Mouse (Mus musculus): ENCODE measurements at regions not wholly inside any gene's neighbourhood (a gene's known extent, or its start where the extent isn't known, plus 50 kb on each side); places are given as distances from the start of the nearest gene placed in this dataset.

GRCm38 (mm10) chr8:49372686-49373085, 528.9 kb upstream of the Tenm3 start:
- Histone ChIP-seq H3K9me3 (no peaks in the 10 kb centered on the region), H3K27me3 (ENCODE audit: insufficient read depth, poor library complexity, severe bottlenecking) (no peaks in the 10 kb centered on the region), H3K36me3 (no peaks in the 10 kb centered on the region), H3K4me1 (replicated peaks) (no peaks in the 10 kb centered on the region), H3K4me3 (no peak overlapping the region), H3K27ac (no peak overlapping the region)
- 92% methylated on average over 9 of the region's 9 CpGs for whole genome bisulfite sequencing
- DNase-seq (ENCODE audit: low spot score): no peak

GRCm38 (mm10) chr8:49362682-49363081, 518.9 kb upstream of the Tenm3 start:
- no peak overlapping the region for H3K27ac ChIP-seq
- no peaks in the 10 kb centered on the region for H3K27me3 ChIP-seq (ENCODE audit: insufficient read depth, poor library complexity, severe bottlenecking)
- H3K9me3 ChIP-seq: no peaks in the 10 kb centered on the region
- DNase-seq (ENCODE audit: low spot score): no peak
- no peak overlapping the region for H3K4me3 ChIP-seq
- WGBS: 95% methylated on average over 2 of the region's 2 CpGs
- H3K36me3 ChIP-seq: no peaks in the 10 kb centered on the region
- H3K4me1 ChIP-seq (replicated peaks): no peaks in the 10 kb centered on the region

GRCm38 (mm10) chr8:49361443-49361842, 517.7 kb upstream of the Tenm3 start:
- 75% methylated on average over 2 of the region's 2 CpGs for WGBS
- Histone ChIP-seq H3K27me3 (ENCODE audit: insufficient read depth, poor library complexity, severe bottlenecking) (no peaks in the 10 kb centered on the region), H3K4me1 (replicated peaks) (no peaks in the 10 kb centered on the region), H3K27ac (no peak overlapping the region), H3K4me3 (no peak overlapping the region), H3K9me3 (no peaks in the 10 kb centered on the region), H3K36me3 (no peaks in the 10 kb centered on the region)
- no peak for DNase-seq (ENCODE audit: low spot score)

GRCm38 (mm10) chr8:49360121-49360520, 516.4 kb upstream of the Tenm3 start:
- DNase-seq (ENCODE audit: low spot score): no peak
- no peaks in the 10 kb centered on the region for H3K9me3 ChIP-seq

GRCm38 (mm10) chr8:49359671-49360070, 515.9 kb upstream of the Tenm3 start:
- Histone ChIP-seq H3K27me3 (ENCODE audit: insufficient read depth, poor library complexity, severe bottlenecking) (no peaks in the 10 kb centered on the region), H3K36me3 (no peaks in the 10 kb centered on the region), H3K4me1 (replicated peaks) (no peaks in the 10 kb centered on the region), H3K4me3 (no peak overlapping the region), H3K9me3 (no peaks in the 10 kb centered on the region), H3K27ac (no peak overlapping the region)
- WGBS: 84% methylated on average over 9 of the region's 9 CpGs
- DNase-seq (ENCODE audit: low spot score): no peak

More at GRCm38 (mm10) chr8:49360121-49360520, 516.4 kb upstream of the Tenm3 start:
- WGBS: 81% methylated on average over 4 of the region's 4 CpGs
- H3K27me3 ChIP-seq (ENCODE audit: insufficient read depth, poor library complexity, severe bottlenecking): no peaks in the 10 kb centered on the region
- H3K27ac ChIP-seq: no peak overlapping the region
- no peaks in the 10 kb centered on the region for H3K4me1 ChIP-seq (replicated peaks)
- H3K4me3 ChIP-seq: no peak overlapping the region
- H3K36me3 ChIP-seq: no peaks in the 10 kb centered on the region

GRCm38 (mm10) chr8:49348602-49349001, 504.9 kb upstream of the Tenm3 start:
- H3K27ac ChIP-seq: no peak overlapping the region
- H3K4me1 ChIP-seq (replicated peaks): no peaks in the 10 kb centered on the region
- no peak for DNase-seq (ENCODE audit: low spot score)
- no peak overlapping the region for H3K4me3 ChIP-seq
- H3K9me3 ChIP-seq: no peaks in the 10 kb centered on the region
- H3K27me3 ChIP-seq (ENCODE audit: insufficient read depth, poor library complexity, severe bottlenecking): no peaks in the 10 kb centered on the region
- 86% methylated on average over 3 of the region's 3 CpGs for WGBS
- H3K36me3 ChIP-seq: no peaks in the 10 kb centered on the region

GRCm38 (mm10) chr8:49338716-49339115, 495.0 kb upstream of the Tenm3 start:
- no peaks in the 10 kb centered on the region for H3K36me3 ChIP-seq
- H3K27me3 ChIP-seq (ENCODE audit: insufficient read depth, poor library complexity, severe bottlenecking): no peaks in the 10 kb centered on the region
- H3K27ac ChIP-seq: no peak overlapping the region
- no peaks in the 10 kb centered on the region for H3K4me1 ChIP-seq (replicated peaks)
- no peak for DNase-seq (ENCODE audit: low spot score)
- WGBS: 93% methylated on average over 4 of the region's 4 CpGs
- no peak overlapping the region for H3K4me3 ChIP-seq
- no peaks in the 10 kb centered on the region for H3K9me3 ChIP-seq

GRCm38 (mm10) chr8:49326980-49327379, 483.2 kb upstream of the Tenm3 start:
- 94% methylated on average over 4 of the region's 4 CpGs for WGBS

GRCm38 (mm10) chr8:49321404-49321803, 477.7 kb upstream of the Tenm3 start:
- no peak overlapping the region for H3K4me3 ChIP-seq
- WGBS: 73% methylated on average over 3 of the region's 3 CpGs
- no peaks in the 10 kb centered on the region for H3K27me3 ChIP-seq (ENCODE audit: insufficient read depth, poor library complexity, severe bottlenecking)
- no peak overlapping the region for H3K27ac ChIP-seq
- no peaks in the 10 kb centered on the region for H3K9me3 ChIP-seq
- no peaks in the 10 kb centered on the region for H3K36me3 ChIP-seq
- H3K4me1 ChIP-seq (replicated peaks): no peaks in the 10 kb centered on the region
- DNase-seq (ENCODE audit: low spot score): no peak

More at GRCm38 (mm10) chr8:49326980-49327379, 483.2 kb upstream of the Tenm3 start:
- no peaks in the 10 kb centered on the region for H3K36me3 ChIP-seq
- no peaks in the 10 kb centered on the region for H3K9me3 ChIP-seq
- no peak overlapping the region for H3K4me3 ChIP-seq
- H3K4me1 ChIP-seq (replicated peaks): no peaks in the 10 kb centered on the region
- no peaks in the 10 kb centered on the region for H3K27me3 ChIP-seq (ENCODE audit: insufficient read depth, poor library complexity, severe bottlenecking)
- DNase-seq (ENCODE audit: low spot score): no peak
- H3K27ac ChIP-seq: no peak overlapping the region

GRCm38 (mm10) chr8:49313483-49314278, 469.9 kb upstream of the Tenm3 start:
- no peaks in the 10 kb centered on the region for H3K9me3 ChIP-seq
- DNase-seq (ENCODE audit: low spot score): no peak
- no peaks in the 10 kb centered on the region for H3K36me3 ChIP-seq
- no peak overlapping the region for H3K27ac ChIP-seq
- WGBS: 87% methylated on average over 10 of the region's 10 CpGs
- H3K4me1 ChIP-seq (replicated peaks): no peaks in the 10 kb centered on the region
- no peak overlapping the region for H3K4me3 ChIP-seq
- H3K27me3 ChIP-seq (ENCODE audit: insufficient read depth, poor library complexity, severe bottlenecking): no peaks in the 10 kb centered on the region

- 77% methylated on average over 5 of the region's 5 CpGs for WGBS
- Histone ChIP-seq H3K27ac (no peak overlapping the region), H3K4me1 (replicated peaks) (no peaks in the 10 kb centered on the region), H3K9me3 (no peaks in the 10 kb centered on the region), H3K4me3 (no peak overlapping the region), H3K36me3 (no peaks in the 10 kb centered on the region), H3K27me3 (ENCODE audit: insufficient read depth, poor library complexity, severe bottlenecking) (no peaks in the 10 kb centered on the region)
- DNase-seq (ENCODE audit: low spot score): no peak
These were observed 469.1 kb upstream of the Tenm3 start for GRCm38 (mm10) chr8:49312816-49313215.

- no peak for DNase-seq (ENCODE audit: low spot score)
- Histone ChIP-seq H3K27ac (no peak overlapping the region), H3K27me3 (ENCODE audit: insufficient read depth, poor library complexity, severe bottlenecking) (no peaks in the 10 kb centered on the region), H3K4me3 (no peak overlapping the region), H3K9me3 (no peaks in the 10 kb centered on the region), H3K36me3 (no peaks in the 10 kb centered on the region), H3K4me1 (replicated peaks) (peaks cover 19% of the 10 kb centered on the region)
- WGBS: 54% methylated on average over 4 of the region's 4 CpGs
These were observed 438.6 kb upstream of the Tenm3 start for GRCm38 (mm10) chr8:49282401-49282800.

GRCm38 (mm10) chr8:49281254-49281653, 437.5 kb upstream of the Tenm3 start:
- H3K9me3 ChIP-seq: no peaks in the 10 kb centered on the region
- peaks cover 19% of the 10 kb centered on the region for H3K4me1 ChIP-seq (replicated peaks)
- WGBS: 81% methylated on average over 5 of the region's 5 CpGs
- no peak overlapping the region for H3K27ac ChIP-seq
- no peaks in the 10 kb centered on the region for H3K27me3 ChIP-seq (ENCODE audit: insufficient read depth, poor library complexity, severe bottlenecking)
- no peaks in the 10 kb centered on the region for H3K36me3 ChIP-seq
- DNase-seq (ENCODE audit: low spot score): no peak
- no peak overlapping the region for H3K4me3 ChIP-seq

- H3K27me3 ChIP-seq (ENCODE audit: insufficient read depth, poor library complexity, severe bottlenecking): no peaks in the 10 kb centered on the region
- no peaks in the 10 kb centered on the region for H3K36me3 ChIP-seq
- no peak for DNase-seq (ENCODE audit: low spot score)
- no peaks in the 10 kb centered on the region; the same call in 1 of the 2 replicates for H3K4me1 ChIP-seq (replicated peaks)
- no peaks in the 10 kb centered on the region for H3K9me3 ChIP-seq
- no peak overlapping the region for H3K27ac ChIP-seq
- WGBS: 92% methylated on average over 4 of the region's 4 CpGs
- H3K4me3 ChIP-seq: no peak overlapping the region
These were observed 430.3 kb upstream of the Tenm3 start for GRCm38 (mm10) chr8:49274031-49274430.

Data from hindbrain, embryonic 10.5 days (tissue).